Mouse (Mus musculus): Measurements from ENCODE around the gene Mef2d. TPM values are rescaled to one million over a fixed set of nuclear protein-coding genes. Genes with fewer than 3 reads are reported as not detected.

Mef2d gene
- polyA plus RNA-seq, 1 experiment from 2014 or later: 21.5 TPM

GRCm38 (mm10) chr3:88206500-88206899 is 64.3 kb downstream of the Mef2d start:
- Histone ChIP-seq H3K9ac (no peak overlapping the region), H3K9me3 (replicated peaks) (no peaks in the 10 kb centered on the region), H3K4me3 (replicated peaks) (no peak overlapping the region), H3K36me3 (no peaks in the 10 kb centered on the region), H3K4me2 (no peak overlapping the region), H3K27ac (no peak overlapping the region), H3K4me1 (0 out of 2 replicates have a peak, but pooled peaks cover 4% of the 10 kb centered on the region), H3K27me3 (peaks cover 100% of the 10 kb centered on the region)
- 5% methylated on average over 3 of the region's 3 CpGs for WGBS
- no peak for ATAC-seq (replicated peaks; ENCODE audit: low FRiP score)

GRCm38 (mm10) chr3:88206901-88207371 is 64.8 kb downstream of the Mef2d start:
- WGBS: 2% methylated on average over 14 of the region's 14 CpGs
- Histone ChIP-seq H3K36me3 (no peaks in the 10 kb centered on the region), H3K4me3 (replicated peaks) (no peak overlapping the region), H3K9me3 (replicated peaks) (no peaks in the 10 kb centered on the region), H3K4me2 (no peak overlapping the region), H3K9ac (no peak overlapping the region), H3K27me3 (peaks cover 100% of the 10 kb centered on the region), H3K27ac (no peak overlapping the region), H3K4me1 (0 out of 2 replicates have a peak, but pooled peaks cover 4% of the 10 kb centered on the region)
- ATAC-seq (replicated peaks; ENCODE audit: low FRiP score): no peak

- 0 out of 2 replicates have a peak, but pooled peaks cover 4% of the 10 kb centered on the region for H3K4me1 ChIP-seq
- H3K9ac ChIP-seq: no peak overlapping the region
- no peak for ATAC-seq (replicated peaks; ENCODE audit: low FRiP score)
- no peak overlapping the region for H3K4me3 ChIP-seq (replicated peaks)
- H3K4me2 ChIP-seq: no peak overlapping the region
- no peaks in the 10 kb centered on the region for H3K9me3 ChIP-seq (replicated peaks)
- peaks cover 100% of the 10 kb centered on the region for H3K27me3 ChIP-seq
- WGBS: under 1% methylated on average over 15 of the region's 15 CpGs
- no peaks in the 10 kb centered on the region for H3K36me3 ChIP-seq
- no peak overlapping the region for H3K27ac ChIP-seq
These were observed 65.4 kb downstream of the Mef2d start for GRCm38 (mm10) chr3:88207451-88208100.

- Histone ChIP-seq H3K27me3 (peaks cover 99% of the 10 kb centered on the region), H3K9ac (no peak overlapping the region), H3K27ac (no peak overlapping the region), H3K4me3 (replicated peaks) (no peak overlapping the region), H3K4me1 (0 out of 2 replicates have a peak, but pooled peaks cover 4% of the 10 kb centered on the region), H3K4me2 (no peak overlapping the region), H3K36me3 (no peaks in the 10 kb centered on the region), H3K9me3 (replicated peaks) (no peaks in the 10 kb centered on the region)
- 2% methylated on average over 3 of the region's 3 CpGs for WGBS
- ATAC-seq (replicated peaks; ENCODE audit: low FRiP score): no peak
These were observed 66.1 kb downstream of the Mef2d start for GRCm38 (mm10) chr3:88208226-88208720.

- Histone ChIP-seq H3K9ac (no peak overlapping the region), H3K4me1 (peaks cover 6% of the 10 kb centered on the region), H3K4me2 (no peak overlapping the region), H3K36me3 (no peaks in the 10 kb centered on the region), H3K4me3 (replicated peaks) (no peak overlapping the region), H3K27me3 (peaks cover 99% of the 10 kb centered on the region), H3K27ac (no peak overlapping the region), H3K9me3 (replicated peaks) (no peaks in the 10 kb centered on the region)
- ATAC-seq (replicated peaks; ENCODE audit: low FRiP score): no peak
- 5% methylated on average over 6 of the region's 6 CpGs for WGBS
These were observed 67.1 kb downstream of the Mef2d start for GRCm38 (mm10) chr3:88209306-88209705.

- Histone ChIP-seq H3K4me1 (peaks cover 14% of the 10 kb centered on the region), H3K36me3 (no peaks in the 10 kb centered on the region), H3K9ac (no peak overlapping the region), H3K27me3 (peaks cover 99% of the 10 kb centered on the region), H3K4me2 (no peak overlapping the region), H3K4me3 (replicated peaks) (no peak overlapping the region), H3K9me3 (replicated peaks) (no peaks in the 10 kb centered on the region), H3K27ac (no peak overlapping the region)
- WGBS: 14% methylated on average over 2 of the region's 2 CpGs
- no peak for ATAC-seq (replicated peaks; ENCODE audit: low FRiP score)
These were observed 67.9 kb downstream of the Mef2d start for GRCm38 (mm10) chr3:88210121-88210520.

- H3K9ac ChIP-seq: no peak overlapping the region
- no peaks in the 10 kb centered on the region for H3K36me3 ChIP-seq
- peaks cover 22% of the 10 kb centered on the region for H3K4me1 ChIP-seq
- 13% methylated on average over 2 of the region's 2 CpGs for WGBS
- H3K27me3 ChIP-seq: peaks cover 99% of the 10 kb centered on the region
- ATAC-seq (replicated peaks; ENCODE audit: low FRiP score): no peak
- no peak overlapping the region for H3K27ac ChIP-seq
- H3K4me3 ChIP-seq (replicated peaks): no peak overlapping the region
- H3K4me2 ChIP-seq: no peak overlapping the region
- H3K9me3 ChIP-seq (replicated peaks): no peaks in the 10 kb centered on the region
These were observed 68.7 kb downstream of the Mef2d start for GRCm38 (mm10) chr3:88210918-88211317.

- WGBS: 2% methylated on average over 1 of the region's 1 CpGs
- H3K36me3 ChIP-seq: no peaks in the 10 kb centered on the region
- H3K9ac ChIP-seq: no peak overlapping the region
- no peaks in the 10 kb centered on the region for H3K9me3 ChIP-seq (replicated peaks)
- H3K4me1 ChIP-seq: peaks cover 20% of the 10 kb centered on the region
- no peak overlapping the region for H3K4me3 ChIP-seq (replicated peaks)
- ATAC-seq (replicated peaks; ENCODE audit: low FRiP score): no peak
- no peak overlapping the region for H3K27ac ChIP-seq
- H3K4me2 ChIP-seq: no peak overlapping the region
- peaks cover 99% of the 10 kb centered on the region for H3K27me3 ChIP-seq
These were observed 70.2 kb downstream of the Mef2d start for GRCm38 (mm10) chr3:88212356-88212755.

GRCm38 (mm10) chr3:88213019-88213418 is 70.8 kb downstream of the Mef2d start:
- 5% methylated on average over 2 of the region's 2 CpGs for WGBS
- H3K27me3 ChIP-seq: peaks cover 98% of the 10 kb centered on the region
- ATAC-seq (replicated peaks; ENCODE audit: low FRiP score): no peak
- no peak overlapping the region for H3K4me2 ChIP-seq
- H3K4me3 ChIP-seq (replicated peaks): no peak overlapping the region
- no peak overlapping the region for H3K9ac ChIP-seq
- no peak overlapping the region for H3K27ac ChIP-seq
- no peaks in the 10 kb centered on the region for H3K36me3 ChIP-seq
- no peaks in the 10 kb centered on the region for H3K9me3 ChIP-seq (replicated peaks)
- peaks cover 19% of the 10 kb centered on the region for H3K4me1 ChIP-seq

GRCm38 (mm10) chr3:88214197-88214938 is 72.2 kb downstream of the Mef2d start:
- no peaks in the 10 kb centered on the region for H3K36me3 ChIP-seq
- no peak for ATAC-seq (replicated peaks; ENCODE audit: low FRiP score)
- peaks cover 98% of the 10 kb centered on the region for H3K27me3 ChIP-seq
- H3K4me1 ChIP-seq: peaks cover 19% of the 10 kb centered on the region
- peak overlapping the region; percentile 47 for H3K4me2 ChIP-seq
- peak overlapping the region; percentile 29 for H3K4me3 ChIP-seq (replicated peaks)
- WGBS: 1% methylated on average over 42 of the region's 42 CpGs
- H3K9ac ChIP-seq: no peak overlapping the region
- no peak overlapping the region for H3K27ac ChIP-seq
- H3K9me3 ChIP-seq (replicated peaks): no peaks in the 10 kb centered on the region

GRCm38 (mm10) chr3:88214971-88215552 is 72.9 kb downstream of the Mef2d start:
- Histone ChIP-seq H3K27me3 (peaks cover 98% of the 10 kb centered on the region), H3K9ac (no peak overlapping the region), H3K4me2 (peak overlapping the region; percentile 47), H3K4me1 (peaks cover 19% of the 10 kb centered on the region), H3K27ac (no peak overlapping the region), H3K9me3 (replicated peaks) (no peaks in the 10 kb centered on the region), H3K36me3 (no peaks in the 10 kb centered on the region), H3K4me3 (replicated peaks) (peak overlapping the region; percentile 29)
- ATAC-seq (replicated peaks; ENCODE audit: low FRiP score): no peak
- under 1% methylated on average over 48 of the region's 48 CpGs for WGBS

GRCm38 (mm10) chr3:88215553-88216004 is 73.4 kb downstream of the Mef2d start:
- H3K4me3 ChIP-seq (replicated peaks): peak overlapping the region; percentile 29
- 2% methylated on average over 23 of the region's 23 CpGs for WGBS
- H3K36me3 ChIP-seq: no peaks in the 10 kb centered on the region
- H3K27me3 ChIP-seq: peaks cover 98% of the 10 kb centered on the region
- H3K9me3 ChIP-seq (replicated peaks): no peaks in the 10 kb centered on the region
- H3K4me1 ChIP-seq: peaks cover 19% of the 10 kb centered on the region
- H3K27ac ChIP-seq: no peak overlapping the region
- no peak for ATAC-seq (replicated peaks; ENCODE audit: low FRiP score)
- H3K4me2 ChIP-seq: peak overlapping the region; percentile 47
- no peak overlapping the region for H3K9ac ChIP-seq
